Mouse (Mus musculus) thymus, postnatal 14 days (tissue): ENCODE results near the gene Slc6a5.

Source experiments
- DNase-seq: peaks from one replicate; pipeline ENCODE4 v3.0.0; 2021

Slc6a5 gene

GRCm38 (mm10) chr7:49909850-49910249, at the start of gene Slc6a5:
Gene Slc6a5, plus strand, starts transcription at chr7:49910146.
- no peak for DNase-seq

GRCm38 (mm10) chr7:49861196-49861595, 48.8 kb upstream of the Slc6a5 start:
- no peak for DNase-seq

- no peak for DNase-seq
Measured at GRCm38 (mm10) chr7:49863753-49864152, 46.2 kb upstream of the Slc6a5 start.

GRCm38 (mm10) chr7:49869656-49870055, 40.3 kb upstream of the Slc6a5 start:
- no peak for DNase-seq

GRCm38 (mm10) chr7:49870276-49870675, 39.7 kb upstream of the Slc6a5 start:
- DNase-seq, result no peak

GRCm38 (mm10) chr7:49877307-49877706, 32.6 kb upstream of the Slc6a5 start:
- no peak for DNase-seq

- DNase-seq, result no peak
Measured at GRCm38 (mm10) chr7:49879051-49879450, 30.9 kb upstream of the Slc6a5 start.

- no peak for DNase-seq
Measured at GRCm38 (mm10) chr7:49879998-49880707, 29.8 kb upstream of the Slc6a5 start.

GRCm38 (mm10) chr7:49882288-49882687, 27.7 kb upstream of the Slc6a5 start:
- DNase-seq, result no peak

GRCm38 (mm10) chr7:49882694-49883389, 27.1 kb upstream of the Slc6a5 start:
- DNase-seq, result no peak

GRCm38 (mm10) chr7:49887776-49888390, 22.1 kb upstream of the Slc6a5 start:
- no peak for DNase-seq

GRCm38 (mm10) chr7:49894786-49895185, 15.2 kb upstream of the Slc6a5 start:
- DNase-seq, result no peak

- DNase-seq, result no peak
Measured at GRCm38 (mm10) chr7:49895296-49895695, 14.7 kb upstream of the Slc6a5 start.

- no peak for DNase-seq
Measured at GRCm38 (mm10) chr7:49902003-49902552, 7.9 kb upstream of the Slc6a5 start.

- DNase-seq, result no peak
Measured at GRCm38 (mm10) chr7:49907191-49908171, 2.5 kb upstream of the Slc6a5 start.

GRCm38 (mm10) chr7:49908181-49908855, 1.6 kb upstream of the Slc6a5 start:
- DNase-seq, result no peak

- no peak for DNase-seq
Measured at GRCm38 (mm10) chr7:49908990-49909411, 945 bp upstream of the Slc6a5 start.

GRCm38 (mm10) chr7:49910361-49910760, 415 bp downstream of the Slc6a5 start:
- DNase-seq, result no peak

GRCm38 (mm10) chr7:49911147-49911946, 1.4 kb downstream of the Slc6a5 start:
- no peak for DNase-seq

GRCm38 (mm10) chr7:49911947-49912262, 2.0 kb downstream of the Slc6a5 start:
- DNase-seq, result no peak

- DNase-seq, result no peak
Measured at GRCm38 (mm10) chr7:49913164-49913563, 3.2 kb downstream of the Slc6a5 start.
